In the genomic region with DNA sequence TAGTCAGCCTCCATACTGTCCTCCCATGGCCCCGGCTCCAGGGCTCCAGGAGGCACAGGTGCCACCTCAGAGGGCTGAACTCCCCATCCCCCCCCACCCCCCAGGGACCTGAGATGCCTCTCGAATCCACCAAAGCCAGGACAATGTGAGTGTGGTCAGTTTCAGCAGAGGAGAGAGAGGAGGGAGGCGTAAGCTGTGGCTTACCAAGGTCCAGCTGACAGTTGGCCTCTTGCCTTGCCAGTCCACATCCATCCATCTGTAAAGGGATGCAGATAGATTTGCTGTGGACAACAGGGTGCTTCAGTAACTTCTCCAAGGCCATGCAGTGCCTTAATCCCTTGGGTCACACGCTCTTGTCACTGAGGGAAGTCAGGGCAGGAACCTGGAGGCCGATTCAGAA, we compare ENCODE assay signal across 18 mouse cellular contexts.
"Had no signal": no experiment of that assay in that cellular context is flagged by ENCODE, and none has a peak within 500 bp of the region (broad histone marks: within the 10 kb centered on the region; RNA-seq: fewer than 3 reads in every experiment).

No protein-coding gene starts in this region.

- H3K4me2 ChIP-seq: liver, embryonic 12.5 days; lung, embryonic 14.5 days; midbrain, embryonic 11.5 days; neural tube, embryonic 12.5 days had no signal

- H3K36me3 ChIP-seq: liver, embryonic 12.5 days; neural tube, embryonic 12.5 days had no signal

- H3K9ac ChIP-seq: liver, embryonic 12.5 days; liver, embryonic 14.5 days; lung, embryonic 14.5 days; neural tube, embryonic 12.5 days had no signal

- H3K9me3 ChIP-seq: liver, embryonic 12.5 days; neural tube, embryonic 12.5 days had no signal

- ATAC-seq: liver, embryonic 12.5 days; midbrain, embryonic 16.5 days had no signal

- H3K27me3 ChIP-seq: liver, embryonic 12.5 days; neural tube, embryonic 12.5 days had no signal

- DNase-seq: lung, adult 18-20 months; lung, embryonic 14.5 days; lung, postnatal 10 days; lung, postnatal 4 days; midbrain, embryonic 14.5 days; retina, postnatal 1 day; right cerebral cortex, adult 18-20 months; right cerebral cortex, postnatal 25 days; right cerebral cortex, postnatal 4 days; spleen, adult 18-20 months; thymus, adult 18-20 months; thymus, postnatal 14 days; thymus, postnatal 36 days had no signal

- H3K4me3 ChIP-seq: liver, embryonic 12.5 days; neural tube, embryonic 12.5 days had no signal

- H3K27ac ChIP-seq: liver, embryonic 12.5 days; liver, embryonic 14.5 days; neural tube, embryonic 12.5 days had no signal
